Mouse (Mus musculus): ENCODE measurements around the gene Rdm1. TPM values are rescaled to one million over a fixed set of nuclear protein-coding genes. Genes with fewer than 3 reads are reported as not detected.
A peak's percentile ranks its signal among the peaks of the same experiment; 100 is the strongest.
"Not testable (repeated sequence)": the region's sequence is repeated elsewhere in the genome, so short reads cannot be mapped to it uniquely, and the experiment has no call there.

Gene Rdm1
- total RNA-seq, 2 experiments from 2014 or later: 8.4 to 10.0 TPM

- peak overlapping the region; percentile 68 for H3K4me3 ChIP-seq
- H3K27ac ChIP-seq: peak overlapping the region; percentile 93
- TF ChIP-seq CTCF (conservative IDR thresholded peaks at IDR 0.05): no peak
- no peak for DNase-seq (ENCODE audit: low spot score in 2 of 2)
Measured at GRCm38 (mm10) chr11:101626649-101626994, 373 bp upstream of the Rdm1 start.

GRCm38 (mm10) chr11:101627857-101628559, 1.0 kb downstream of the Rdm1 start:
- no peak for TF ChIP-seq CTCF (conservative IDR thresholded peaks at IDR 0.05)
- peak overlapping the region; percentile 90 for H3K27ac ChIP-seq
- DNase-seq (ENCODE audit: low spot score in 2 of 2): peak; percentile 67 to 85
- H3K4me3 ChIP-seq: peak overlapping the region; percentile 68

- H3K4me3 ChIP-seq: peak overlapping the region; percentile 68; the same call in 1 of the 2 replicates
- not testable (repeated sequence) for DNase-seq (ENCODE audit: low spot score in 2 of 2); H3K27ac ChIP-seq
Measured at GRCm38 (mm10) chr11:101628733-101629417, 1.9 kb downstream of the Rdm1 start.

GRCm38 (mm10) chr11:101635660-101636059, 8.7 kb downstream of the Rdm1 start:
- Histone ChIP-seq H3K27ac (no peak overlapping the region), H3K4me3 (no peak overlapping the region)
- no peak for TF ChIP-seq CTCF (conservative IDR thresholded peaks at IDR 0.05)
- no peak for DNase-seq (ENCODE audit: low spot score in 2 of 2)

GRCm38 (mm10) chr11:101639761-101640160, 12.8 kb downstream of the Rdm1 start:
- no peak for TF ChIP-seq CTCF (conservative IDR thresholded peaks at IDR 0.05)
- H3K4me3 ChIP-seq: no peak overlapping the region
- DNase-seq (ENCODE audit: low spot score in 2 of 2): no peak

GRCm38 (mm10) chr11:101640857-101641709, 14.1 kb downstream of the Rdm1 start:
- Histone ChIP-seq H3K27ac (peak overlapping the region; percentile 97), H3K4me3 (peak overlapping the region; percentile 43)
- DNase-seq (ENCODE audit: low spot score in 2 of 2): peak; percentile 73 to 82

More at GRCm38 (mm10) chr11:101639761-101640160, 12.8 kb downstream of the Rdm1 start:
- H3K27ac ChIP-seq: no peak overlapping the region

- not testable (repeated sequence) for H3K4me3 ChIP-seq
- H3K27ac ChIP-seq: peak overlapping the region; percentile 97
- DNase-seq (ENCODE audit: low spot score in 2 of 2): peak in 1 of 2 experiments; percentile 13
Measured at GRCm38 (mm10) chr11:101641710-101642642, 15.0 kb downstream of the Rdm1 start.

- no peak for DNase-seq (ENCODE audit: low spot score in 2 of 2)
- no peak overlapping the region for H3K27ac ChIP-seq
- TF ChIP-seq CTCF (conservative IDR thresholded peaks at IDR 0.05): no peak
- H3K4me3 ChIP-seq: no peak overlapping the region
Measured at GRCm38 (mm10) chr11:101642931-101643330, 15.9 kb downstream of the Rdm1 start.

GRCm38 (mm10) chr11:101644591-101644990, 17.6 kb downstream of the Rdm1 start:
- TF ChIP-seq CTCF (conservative IDR thresholded peaks at IDR 0.05): no peak
- no peak for DNase-seq (ENCODE audit: low spot score in 2 of 2)
- H3K4me3 ChIP-seq: no peak overlapping the region
- H3K27ac ChIP-seq: no peak overlapping the region

- not testable (repeated sequence) for DNase-seq (ENCODE audit: low spot score in 2 of 2); H3K27ac ChIP-seq; H3K4me3 ChIP-seq
Measured at GRCm38 (mm10) chr11:101645043-101645410, 18.0 kb downstream of the Rdm1 start.

- Histone ChIP-seq H3K4me3 (peak overlapping the region; percentile 50), H3K27ac (peak overlapping the region; percentile 99)
- peak in 1 of 2 experiments; percentile 52 for DNase-seq (ENCODE audit: low spot score in 2 of 2)
Measured at GRCm38 (mm10) chr11:101645411-101646282, 18.7 kb downstream of the Rdm1 start.

- not testable (repeated sequence) for DNase-seq (ENCODE audit: low spot score in 2 of 2)
- Histone ChIP-seq H3K27ac (peak overlapping the region; percentile 99), H3K4me3 (peak overlapping the region; percentile 50)
Measured at GRCm38 (mm10) chr11:101646283-101646794, 19.3 kb downstream of the Rdm1 start.

GRCm38 (mm10) chr11:101647093-101647492, 20.1 kb downstream of the Rdm1 start:
- not testable (repeated sequence) for H3K4me3 ChIP-seq; H3K27ac ChIP-seq; DNase-seq (ENCODE audit: low spot score in 2 of 2)
